Mouse (Mus musculus): ENCODE measurements at regions not wholly inside any gene's neighbourhood (a gene's known extent, or its start where the extent isn't known, plus 50 kb on each side); places are given as distances from the start of the nearest gene placed in this dataset.
"Not testable (repeated sequence)": the region's sequence is repeated elsewhere in the genome, so short reads cannot be mapped to it uniquely, and the experiment has no call there.

GRCm38 (mm10) chr9:27453476-27453875 lies 56.9 kb downstream of the Spata19 start:
- DNase-seq (ENCODE audit: low read depth, low spot score), result no peak

DNA sequence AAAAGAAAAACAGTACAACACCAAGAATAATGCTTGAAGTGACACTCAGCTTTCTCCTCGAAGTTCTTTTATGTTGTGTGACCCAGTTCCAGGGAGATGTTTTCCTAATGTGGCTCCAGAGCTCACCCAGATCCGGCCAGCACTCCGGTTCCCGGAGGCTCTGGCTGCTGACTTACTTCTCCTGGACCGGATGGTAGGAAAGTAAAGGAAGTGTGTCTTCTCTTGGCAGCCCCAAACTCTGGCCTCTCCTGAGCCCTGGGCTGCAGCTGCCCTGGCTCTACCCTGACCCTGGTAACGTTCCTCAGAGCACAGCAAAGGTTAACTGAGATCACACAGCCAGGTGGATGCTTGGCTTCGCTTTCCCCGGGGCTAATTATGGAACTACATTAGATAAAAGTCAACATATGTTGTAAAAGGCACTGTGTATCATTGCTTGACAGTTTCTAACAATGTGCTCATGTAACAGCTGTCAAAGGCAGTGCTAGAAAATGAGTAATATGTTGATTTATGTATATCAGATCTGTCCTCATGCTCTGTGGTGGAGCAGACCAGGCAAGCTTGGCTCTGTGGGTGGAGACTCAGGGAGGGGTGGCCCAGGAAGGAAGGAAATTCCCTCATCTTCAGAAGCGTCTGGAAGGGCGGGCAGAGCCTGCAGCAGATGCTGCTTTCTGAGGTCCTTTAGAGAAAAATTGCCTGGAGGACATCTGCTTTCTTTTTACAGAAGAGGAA lies 57.5 kb downstream of the Spata19 start:
- DNase-seq (ENCODE audit: low read depth, low spot score), result peak; percentile 89

- no peak for DNase-seq (ENCODE audit: low read depth, low spot score)
These were observed 61.9 kb downstream of the Spata19 start for GRCm38 (mm10) chr9:27458335-27459040.

- peak; percentile 60 for DNase-seq (ENCODE audit: low read depth, low spot score)
These were observed 64.4 kb downstream of the Spata19 start for GRCm38 (mm10) chr9:27461029-27461428.

GRCm38 (mm10) chr9:27464006-27464405 lies 67.4 kb downstream of the Spata19 start:
- DNase-seq (ENCODE audit: low read depth, low spot score), result peak; percentile 48

DNA sequence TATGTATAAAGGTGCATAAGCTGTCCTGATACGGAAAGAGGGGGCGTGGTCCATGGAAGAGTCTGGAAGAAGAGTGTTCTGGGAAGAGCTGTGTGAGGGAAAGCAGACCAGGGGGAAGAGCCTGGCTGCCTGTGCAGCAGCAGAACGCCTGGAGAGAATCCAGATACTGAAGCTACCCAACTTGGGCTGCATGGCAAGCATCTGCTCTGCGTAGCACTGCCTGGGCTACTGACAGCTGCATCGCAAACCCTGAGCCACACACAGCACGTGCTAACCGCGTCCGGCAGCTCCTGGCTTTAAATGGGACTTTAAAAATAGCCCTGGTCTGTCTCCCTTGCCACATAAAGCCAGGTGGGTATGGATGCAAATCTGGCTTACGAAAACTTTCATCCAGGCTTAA lies 78.9 kb downstream of the Spata19 start:
- DNase-seq (ENCODE audit: low read depth, low spot score), result peak; percentile 81

GRCm38 (mm10) chr9:27476636-27477035 lies 80.0 kb downstream of the Spata19 start:
- no peak for DNase-seq (ENCODE audit: low read depth, low spot score)

- DNase-seq (ENCODE audit: low read depth, low spot score), result peak; percentile 40
These were observed 80.6 kb downstream of the Spata19 start for GRCm38 (mm10) chr9:27477079-27477687.

DNA sequence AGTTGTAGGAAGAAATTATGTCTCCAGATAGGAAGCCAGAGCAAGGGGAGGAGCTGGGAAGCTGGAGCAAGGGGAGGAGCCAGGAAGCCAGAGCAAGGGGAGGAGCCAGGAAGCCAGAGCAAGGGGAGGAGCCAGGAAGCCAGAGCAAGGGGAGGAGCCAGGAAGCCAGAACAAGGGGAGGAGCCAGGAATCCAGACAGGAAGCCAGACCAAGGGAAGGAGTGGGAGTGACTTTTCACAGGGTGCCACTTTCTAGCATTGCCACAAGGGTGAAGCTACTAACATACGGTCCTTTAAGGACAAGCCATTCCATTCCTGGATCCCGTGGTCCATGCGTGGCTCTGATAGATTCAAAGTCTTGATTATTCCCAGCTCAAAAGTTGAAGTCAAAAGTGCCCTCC lies 81.7 kb downstream of the Spata19 start:
- DNase-seq (ENCODE audit: low read depth, low spot score), result no peak

DNA sequence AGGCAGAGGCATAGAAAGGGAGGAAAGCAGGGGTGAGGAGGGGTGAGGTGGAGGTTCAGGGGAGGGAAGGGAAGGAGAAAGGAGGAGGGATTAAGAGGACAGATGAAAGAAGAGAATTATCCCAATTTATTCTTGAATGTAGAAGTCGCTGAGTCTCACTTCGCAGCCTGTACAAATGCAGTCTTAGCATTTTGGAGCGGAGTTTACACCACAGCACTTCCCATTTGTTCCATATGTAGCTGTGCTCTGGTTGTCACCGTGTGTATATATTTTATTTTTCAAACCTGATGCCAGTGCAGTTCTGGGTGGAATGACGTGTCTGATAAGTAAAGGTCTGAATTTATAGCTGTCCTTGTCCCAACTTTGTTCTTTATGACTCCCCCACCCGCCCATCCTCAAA lies 105.2 kb downstream of the Spata19 start:
- DNase-seq (ENCODE audit: low read depth, low spot score), result peak; percentile 58

GRCm38 (mm10) chr9:27509157-27509556 lies 112.6 kb downstream of the Spata19 start:
- DNase-seq (ENCODE audit: low read depth, low spot score), result peak; percentile 39

GRCm38 (mm10) chr9:27509711-27510110 lies 113.1 kb downstream of the Spata19 start:
- DNase-seq (ENCODE audit: low read depth, low spot score), result peak; percentile 69

GRCm38 (mm10) chr9:27511161-27511560 lies 114.6 kb downstream of the Spata19 start:
- peak; percentile 91 for DNase-seq (ENCODE audit: low read depth, low spot score)

DNA sequence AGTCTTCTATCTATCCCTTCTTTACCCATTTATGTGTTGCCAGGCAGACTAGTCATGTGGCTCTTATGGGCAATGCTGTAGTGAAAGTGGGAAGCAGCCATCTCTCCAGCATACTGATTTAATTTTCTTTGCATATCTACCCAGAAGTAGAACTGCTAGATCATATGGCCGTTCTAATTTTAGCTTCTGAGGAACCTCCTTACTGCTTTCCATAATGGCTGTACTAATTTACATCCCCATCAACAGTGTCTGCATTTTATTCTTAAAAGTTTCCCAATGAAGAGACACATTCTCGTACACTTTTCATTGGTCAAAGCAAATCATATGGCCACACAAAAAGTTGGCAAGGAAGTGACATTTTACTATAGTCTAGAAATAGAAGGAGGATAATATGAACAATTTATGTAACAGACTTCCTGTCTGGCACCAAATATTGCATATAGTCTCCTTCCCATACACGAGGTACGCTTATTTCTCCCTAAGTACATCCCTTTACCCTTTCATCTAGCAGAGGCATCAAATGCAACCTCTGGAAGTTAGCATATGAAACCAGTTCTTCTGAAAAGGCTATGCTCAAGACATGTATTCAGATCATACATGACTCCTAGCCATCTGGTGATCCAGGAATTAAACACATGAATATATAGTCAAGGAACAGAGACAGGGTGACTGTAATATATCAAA lies 119.0 kb downstream of the Spata19 start:
- peak; percentile 76 for DNase-seq (ENCODE audit: low read depth, low spot score)

DNA sequence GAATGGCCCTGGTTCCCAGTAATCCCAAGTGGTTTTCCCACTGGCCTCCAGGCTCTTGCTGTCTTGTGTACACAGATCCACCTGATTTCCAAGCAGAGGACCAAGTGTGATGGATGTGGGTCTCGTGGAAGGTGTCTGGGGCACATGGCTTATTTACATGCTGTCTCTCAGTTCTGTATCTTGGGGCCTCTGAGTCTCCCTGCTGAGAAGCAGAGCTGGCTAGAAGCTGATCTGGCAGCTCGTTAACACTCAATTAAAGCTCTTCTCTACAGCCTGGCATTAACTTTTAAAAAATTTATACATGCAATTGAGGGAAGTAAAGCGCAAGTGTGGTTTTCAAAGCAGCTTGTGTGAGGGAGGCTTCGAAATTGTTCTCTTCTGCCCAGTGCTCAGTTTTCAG lies 121.4 kb downstream of the Spata19 start:
- peak; percentile 62 for DNase-seq (ENCODE audit: low read depth, low spot score)

- no peak for DNase-seq (ENCODE audit: low read depth, low spot score)
These were observed 123.1 kb downstream of the Spata19 start for GRCm38 (mm10) chr9:27519711-27520110.

- DNase-seq (ENCODE audit: low read depth, low spot score), result no peak
These were observed 124.6 kb downstream of the Spata19 start for GRCm38 (mm10) chr9:27521181-27521580.

GRCm38 (mm10) chr9:27526681-27527080 lies 130.1 kb downstream of the Spata19 start:
- DNase-seq (ENCODE audit: low read depth, low spot score), result peak; percentile 54

GRCm38 (mm10) chr9:27538480-27538879 lies 141.9 kb downstream of the Spata19 start:
- DNase-seq (ENCODE audit: low read depth, low spot score), result no peak

- no peak for DNase-seq (ENCODE audit: low read depth, low spot score)
These were observed 145.1 kb downstream of the Spata19 start for GRCm38 (mm10) chr9:27541585-27542151.

DNA sequence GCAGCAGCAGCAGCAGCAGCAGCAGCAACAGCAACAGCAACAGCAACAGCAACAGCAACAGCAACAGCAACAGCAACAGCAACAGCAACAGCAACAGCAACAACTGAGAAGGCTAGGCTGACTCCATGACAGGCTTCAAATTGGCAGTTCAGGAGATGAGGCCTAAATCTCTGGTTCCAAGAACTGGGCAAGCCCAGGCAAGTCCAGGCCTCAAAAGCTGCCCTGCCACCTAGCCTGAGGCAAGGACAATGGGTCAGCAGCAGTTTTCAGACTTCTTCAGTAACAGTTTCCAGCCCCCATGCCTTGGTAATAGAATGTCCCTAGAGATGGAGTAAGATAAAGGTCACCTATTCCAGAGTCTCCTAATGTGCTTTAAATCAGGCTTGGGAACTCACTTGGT lies 158.1 kb downstream of the Spata19 start:
- not testable (repeated sequence) for DNase-seq (ENCODE audit: low read depth, low spot score)

Data from brain, adult 2 months (tissue).